ENCODE assay signal across 9 mouse cellular contexts in the genomic region with DNA sequence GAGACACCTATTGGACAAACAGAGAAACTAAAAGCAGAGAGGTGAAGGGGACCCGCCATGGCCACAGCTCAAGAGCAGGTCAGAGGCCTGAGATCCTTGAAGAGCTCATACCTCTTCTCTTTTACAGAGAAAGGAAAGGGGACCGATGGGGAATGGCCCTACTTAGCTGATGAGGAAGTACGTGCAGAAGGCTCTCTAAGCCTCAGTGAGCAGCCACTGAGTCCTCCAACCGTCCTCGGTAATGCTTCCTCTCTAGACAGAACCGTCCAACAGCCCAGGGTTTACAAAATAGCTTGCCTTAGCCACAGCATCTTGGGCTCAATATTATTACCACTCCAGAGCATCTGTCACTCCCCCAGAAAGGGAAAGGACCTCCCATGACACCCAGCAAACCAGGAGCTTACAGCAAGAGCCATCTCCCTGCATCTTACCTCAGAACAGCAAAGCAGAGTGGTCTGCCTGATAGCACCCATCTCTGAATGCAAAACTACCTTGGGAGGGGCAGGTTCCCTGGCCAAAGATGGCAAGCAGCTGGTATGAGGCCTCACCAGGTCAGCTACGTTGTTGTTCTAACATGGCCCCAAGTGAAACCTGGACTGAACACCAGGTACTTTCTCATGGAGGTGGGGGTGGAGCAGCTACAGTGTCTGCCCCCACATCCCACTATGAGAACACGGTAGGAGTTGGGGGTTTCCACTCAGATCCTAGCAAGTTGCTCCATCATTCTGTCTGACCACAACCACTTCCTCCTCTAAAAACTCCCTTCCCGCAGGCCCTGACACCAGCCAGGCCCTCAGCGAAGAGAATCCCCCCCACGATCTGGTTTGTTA. TPM values are rescaled to one million over a fixed set of nuclear protein-coding genes. Genes with fewer than 3 reads are reported as not detected.
A peak's percentile ranks its signal among the peaks of the same experiment; 100 is the strongest.
DNase-seq lines count a peak whose midpoint lies in the region; ATAC-seq and TF ChIP-seq lines count a peak whose summit lies in the region.
"Had no signal": no experiment of that assay in that cellular context is flagged by ENCODE, and none has a peak within 500 bp of the region (broad histone marks: within the 10 kb centered on the region; RNA-seq: fewer than 3 reads in every experiment).

No protein-coding gene starts in this region.

- H3K27ac ChIP-seq in testis, adult 2 months (ENCODE audit: control insufficient read depth, insufficient read depth, low read depth, low read length): peak overlapping the region; percentile 47
- peak overlapping the region; percentile 85 for H3K27ac ChIP-seq in embryonic facial prominence, embryonic 15.5 days (replicated peaks)
- no peak overlapping the region for H3K27ac ChIP-seq in hindbrain, postnatal 0 days
- H3K27ac ChIP-seq in midbrain, postnatal 0 days (ENCODE audit: low read depth, low read length): no peak overlapping the region

- TF ChIP-seq CTCF in testis, adult 2 months (IDR thresholded peaks at IDR 0.05; ENCODE audit: control insufficient read depth, insufficient read depth, insufficient replicate concordance, low read depth, low read length): no peak
- no peak for TF ChIP-seq CTCF in hindbrain, postnatal 0 days (IDR thresholded peaks at IDR 0.05; ENCODE audit: low read depth)
- TF ChIP-seq CTCF in midbrain, postnatal 0 days (IDR thresholded peaks at IDR 0.05): no peak

- DNase-seq in testis, postnatal 14 days (ENCODE audit: low spot score): no peak
- DNase-seq in hindbrain, postnatal 0 days (ENCODE audit: low spot score): no peak
- DNase-seq in layer of hippocampus, adult 11-12 months (ENCODE audit: low spot score): no peak
- no peak for DNase-seq in midbrain, postnatal 0 days (ENCODE audit: low spot score)
- DNase-seq: kidney, postnatal 36 days; right cerebral cortex, postnatal 14 days had no signal

- no peaks in the 10 kb centered on the region for H3K27me3 ChIP-seq in testis, adult 2 months (ENCODE audit: control insufficient read depth, insufficient read depth, low read length)
- no peaks in the 10 kb centered on the region for H3K27me3 ChIP-seq in embryonic facial prominence, embryonic 15.5 days
- no peaks in the 10 kb centered on the region for H3K27me3 ChIP-seq in megakaryocyte, embryonic 14.5 days (replicated peaks)
- H3K27me3 ChIP-seq in hindbrain, postnatal 0 days (ENCODE audit: insufficient read depth, low read length): no peaks in the 10 kb centered on the region
- H3K27me3 ChIP-seq in midbrain, postnatal 0 days (ENCODE audit: insufficient read depth, low read length): no peaks in the 10 kb centered on the region

- peak overlapping the region; percentile 36; the same call in 1 of the 2 replicates for H3K4me2 ChIP-seq in embryonic facial prominence, embryonic 15.5 days (replicated peaks)
- H3K4me2 ChIP-seq in hindbrain, postnatal 0 days (ENCODE audit: low read depth, low read length): no peak overlapping the region
- no peak overlapping the region for H3K4me2 ChIP-seq in midbrain, postnatal 0 days (ENCODE audit: low read depth, low read length, poor library complexity, severe bottlenecking)

- WGBS in embryonic facial prominence, embryonic 15.5 days: 61% methylated on average over 11 of the region's 11 CpGs
- 77% methylated on average over 11 of the region's 11 CpGs for WGBS in hindbrain, postnatal 0 days
- 78% methylated on average over 11 of the region's 11 CpGs for WGBS in midbrain, postnatal 0 days

- peaks cover 15% of the 10 kb centered on the region for H3K4me1 ChIP-seq in testis, adult 2 months (ENCODE audit: control insufficient read depth, insufficient read depth, low read length)
- peaks cover 36% of the 10 kb centered on the region for H3K4me1 ChIP-seq in embryonic facial prominence, embryonic 15.5 days
- H3K4me1 ChIP-seq in megakaryocyte, embryonic 14.5 days: peaks cover 58% of the 10 kb centered on the region
- no peaks in the 10 kb centered on the region for H3K4me1 ChIP-seq in hindbrain, postnatal 0 days (ENCODE audit: insufficient read depth, low read length)
- no peaks in the 10 kb centered on the region for H3K4me1 ChIP-seq in midbrain, postnatal 0 days (ENCODE audit: insufficient read depth, low read length)

- no peak for TF ChIP-seq POLR2A in testis, adult 2 months (IDR thresholded peaks at IDR 0.05; ENCODE audit: control insufficient read depth, low read depth, low read length)

- no peak overlapping the region for H3K4me3 ChIP-seq in testis, adult 2 months (ENCODE audit: control insufficient read depth, low read depth, low read length)
- no peak overlapping the region for H3K4me3 ChIP-seq in embryonic facial prominence, embryonic 15.5 days (replicated peaks)
- H3K4me3 ChIP-seq in megakaryocyte, embryonic 14.5 days (replicated peaks): peak overlapping the region; percentile 91
- H3K4me3 ChIP-seq in hindbrain, postnatal 0 days (ENCODE audit: low read length): no peak overlapping the region
- H3K4me3 ChIP-seq in midbrain, postnatal 0 days (ENCODE audit: low read depth, low read length): no peak overlapping the region

- H3K9me3 ChIP-seq in embryonic facial prominence, embryonic 15.5 days (replicated peaks): no peaks in the 10 kb centered on the region
- no peaks in the 10 kb centered on the region for H3K9me3 ChIP-seq in megakaryocyte, embryonic 14.5 days
- no peaks in the 10 kb centered on the region for H3K9me3 ChIP-seq in hindbrain, postnatal 0 days (ENCODE audit: low read length)
- H3K9me3 ChIP-seq in midbrain, postnatal 0 days (ENCODE audit: low read length): no peaks in the 10 kb centered on the region

- no peak overlapping the region for H3K9ac ChIP-seq in embryonic facial prominence, embryonic 15.5 days
- no peak overlapping the region for H3K9ac ChIP-seq in hindbrain, postnatal 0 days (replicated peaks; ENCODE audit: low read length)
- no peak overlapping the region for H3K9ac ChIP-seq in midbrain, postnatal 0 days (replicated peaks; ENCODE audit: low read length, poor library complexity, severe bottlenecking)

- H3K36me3 ChIP-seq in testis, adult 2 months (ENCODE audit: control insufficient read depth, insufficient read depth, low read length): no peaks in the 10 kb centered on the region
- H3K36me3 ChIP-seq in embryonic facial prominence, embryonic 15.5 days: no peaks in the 10 kb centered on the region
- no peaks in the 10 kb centered on the region for H3K36me3 ChIP-seq in megakaryocyte, embryonic 14.5 days (replicated peaks; ENCODE audit: low read length)
- H3K36me3 ChIP-seq in hindbrain, postnatal 0 days (ENCODE audit: insufficient read depth, low read length): no peaks in the 10 kb centered on the region
- H3K36me3 ChIP-seq in midbrain, postnatal 0 days (ENCODE audit: insufficient read depth, low read length): no peaks in the 10 kb centered on the region

- ATAC-seq in embryonic facial prominence, embryonic 15.5 days (ENCODE audit: insufficient number of reproducible peaks, low FRiP score, low TSS enrichment, low read depth): 0 out of 2 replicates have a peak, but pooled peaks have one; percentile 26
- ATAC-seq in hindbrain, postnatal 0 days: no peak
- no peak for ATAC-seq in midbrain, postnatal 0 days (ENCODE audit: low FRiP score)

RNA-seq across cellular contexts. Expression of a gene that starts 25.7 kb away (rescaled TPM):
- 515 and 590 TPM in 2 replicates for polyA plus RNA-seq in testis, adult 2 months (2012; rRNA removed)
- polyA plus RNA-seq in embryonic facial prominence, embryonic 15.5 days (2015; fragmentation: Nextera tagmentation; extraction: Ambion mirVana): 10.7 and 11.0 TPM in 2 replicates
- polyA plus RNA-seq in megakaryocyte, embryonic 14.5 days (2012; ENCODE audit: insufficient read depth, low replicate concordance): 696 and 878 TPM in 2 replicates
- 141 and 156 TPM in 2 replicates for total RNA-seq in hindbrain, postnatal 0 days (2014; rRNA removed)
- 29.9 and 31.8 TPM in 2 replicates for polyA plus RNA-seq in hindbrain, postnatal 0 days (2015; fragmentation: Nextera tagmentation; extraction: Ambion mirVana)
- total RNA-seq in midbrain, postnatal 0 days (2014; rRNA removed): 138 and 160 TPM in 2 replicates
- polyA plus RNA-seq in midbrain, postnatal 0 days (2015; fragmentation: Nextera tagmentation; extraction: Ambion mirVana): 34.8 and 40.2 TPM in 2 replicates

RNA-seq across cellular contexts. Expression of a gene that starts 40.6 kb away (rescaled TPM):
- 98.0 and 115 TPM in 2 replicates for polyA plus RNA-seq in testis, adult 2 months (2012; rRNA removed)
- polyA plus RNA-seq in embryonic facial prominence, embryonic 15.5 days (2015; fragmentation: Nextera tagmentation; extraction: Ambion mirVana): 196 and 203 TPM in 2 replicates
- polyA plus RNA-seq in megakaryocyte, embryonic 14.5 days (2012; ENCODE audit: insufficient read depth, low replicate concordance): 29.1 and 128 TPM in 2 replicates
- 24.9 and 32.3 TPM in 2 replicates for total RNA-seq in hindbrain, postnatal 0 days (2014; rRNA removed)
- polyA plus RNA-seq in hindbrain, postnatal 0 days (2015; fragmentation: Nextera tagmentation; extraction: Ambion mirVana): 78.5 and 82.9 TPM in 2 replicates
- 28.8 and 31.0 TPM in 2 replicates for total RNA-seq in midbrain, postnatal 0 days (2014; rRNA removed)
- 66.0 and 67.1 TPM in 2 replicates for polyA plus RNA-seq in midbrain, postnatal 0 days (2015; fragmentation: Nextera tagmentation; extraction: Ambion mirVana)

Comparison
In these comparisons a context has a peak if more than half of its experiments do, and no peak if none do; other contexts are left out.
1. H3K27ac ChIP-seq: peak in testis, adult 2 months (single experiment) and embryonic facial prominence, embryonic 15.5 days (single experiment); none in hindbrain, postnatal 0 days (single experiment) and midbrain, postnatal 0 days (single experiment).
2. RNA of a gene that starts 25.7 kb away (polyA plus RNA-seq): 696 to 878 TPM in megakaryocyte, embryonic 14.5 days and 515 to 590 TPM in testis, adult 2 months; 34.8 to 40.2 TPM in midbrain, postnatal 0 days, 29.9 to 31.8 TPM in hindbrain, postnatal 0 days and 10.7 to 11.0 TPM in embryonic facial prominence, embryonic 15.5 days; every median in the first group is over 10 times any median in the second.